Mouse (Mus musculus): ENCODE results near the gene Vmn1r16.
"Not testable (repeated sequence)": the region's sequence is repeated elsewhere in the genome, so short reads cannot be mapped to it uniquely, and the experiment has no call there.

Vmn1r16 gene

DNA sequence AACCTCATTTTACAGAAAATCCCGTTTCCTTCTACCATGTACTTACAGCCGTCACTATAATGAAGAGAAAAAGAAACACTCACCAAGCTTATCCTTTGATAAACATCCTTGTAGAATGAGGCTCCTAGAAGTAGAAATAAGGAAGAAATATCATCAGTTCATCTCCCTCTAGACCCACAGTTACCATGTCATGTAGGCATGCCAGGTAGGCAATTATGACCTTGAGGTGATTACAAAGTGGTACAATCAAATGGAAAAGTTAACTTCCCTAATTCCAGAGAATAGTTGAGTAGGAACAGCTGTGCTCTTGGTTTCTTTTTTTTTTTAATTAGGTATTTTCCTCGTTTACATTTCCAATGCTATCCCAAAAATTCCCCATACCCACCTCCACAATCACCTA, at the start of gene Vmn1r16:
Gene Vmn1r16, minus strand, starts transcription at position 101 of the 400 bp plus-strand sequence.
- no peak for DNase-seq (ENCODE audit: low read depth, low spot score)

DNA sequence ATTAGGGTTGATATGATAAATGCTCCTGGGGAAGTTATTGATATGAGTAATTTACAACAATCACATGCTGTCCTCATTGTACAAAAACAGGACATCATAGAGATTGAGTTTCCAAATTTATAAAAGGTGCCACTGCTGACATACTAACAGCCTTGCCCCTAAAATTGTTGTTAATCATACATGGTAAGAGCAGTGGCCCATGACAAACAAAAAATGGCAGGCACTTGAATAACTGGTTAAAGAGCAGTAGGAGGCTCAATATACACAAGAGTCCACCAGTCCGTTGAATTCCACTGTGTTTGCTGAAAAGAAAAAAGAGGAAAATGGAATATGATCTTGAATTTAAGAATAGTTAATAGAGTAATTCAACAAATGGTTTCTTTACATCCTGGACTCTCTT, 38.2 kb upstream of the Vmn1r16 start:
- DNase-seq (ENCODE audit: low read depth, low spot score) = no peak

DNA sequence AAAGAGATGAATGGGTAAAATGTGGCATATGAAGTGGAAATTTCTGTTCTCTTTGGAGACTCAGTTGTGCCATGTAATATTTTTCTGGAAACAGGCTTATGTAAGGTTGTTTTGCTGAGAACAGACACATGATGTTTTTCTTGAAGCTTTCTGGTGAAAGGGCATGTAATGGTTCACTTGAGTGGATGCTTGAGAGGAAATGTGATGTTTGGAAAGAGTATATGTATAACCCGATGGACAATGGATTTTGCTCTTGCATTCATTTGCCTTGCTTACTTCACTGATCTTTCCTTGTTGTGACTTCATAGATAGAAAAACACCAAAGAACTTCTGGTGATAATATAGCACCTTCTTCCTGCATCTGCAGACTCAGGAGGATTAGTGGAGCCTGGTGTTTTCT, 36.6 kb upstream of the Vmn1r16 start:
- not testable (repeated sequence) for DNase-seq (ENCODE audit: low read depth, low spot score)

DNA sequence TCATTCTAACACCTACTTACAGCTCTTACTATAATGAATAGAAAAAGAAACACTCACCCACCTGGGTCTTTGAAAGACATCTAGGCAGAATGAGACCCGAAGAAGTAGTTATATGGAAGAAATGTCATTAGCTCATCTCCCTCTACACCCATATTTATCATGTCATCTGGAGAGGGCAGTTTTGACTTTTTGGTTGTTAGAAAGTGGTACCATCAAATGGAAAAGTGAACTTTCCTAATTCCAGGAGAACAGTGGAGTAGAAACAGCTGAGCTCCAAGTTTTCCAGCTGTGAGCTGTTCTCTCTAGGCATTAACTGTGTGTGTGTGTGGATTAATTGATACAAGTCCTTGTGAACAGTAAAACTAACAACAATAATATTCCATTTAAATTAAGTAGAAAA, 34.3 kb upstream of the Vmn1r16 start, which contains the start of gene Vmn1r17:
Gene Vmn1r17, minus strand, starts transcription at position 101 of the 400 bp plus-strand sequence.
- no peak for DNase-seq (ENCODE audit: low read depth, low spot score)

DNA sequence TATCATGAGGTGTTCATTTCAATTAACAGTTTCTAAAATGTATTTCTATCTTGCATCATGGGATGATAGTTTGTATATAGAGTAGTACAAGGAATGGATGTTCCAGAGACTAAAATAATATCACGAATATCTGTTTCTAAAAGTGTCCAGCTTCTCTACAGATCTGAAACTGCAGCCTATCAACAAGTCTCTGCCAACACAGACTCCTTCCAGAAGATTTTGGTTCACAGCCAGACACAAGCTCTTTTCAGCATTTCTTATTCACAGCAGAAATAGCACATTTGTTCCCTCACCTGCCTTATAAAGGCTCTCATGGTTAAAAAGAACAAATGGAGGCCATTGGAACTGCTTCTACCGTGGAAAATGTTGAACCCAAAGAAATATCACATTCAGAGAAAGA, 27.6 kb upstream of the Vmn1r16 start:
- no peak for DNase-seq (ENCODE audit: low read depth, low spot score)

DNA sequence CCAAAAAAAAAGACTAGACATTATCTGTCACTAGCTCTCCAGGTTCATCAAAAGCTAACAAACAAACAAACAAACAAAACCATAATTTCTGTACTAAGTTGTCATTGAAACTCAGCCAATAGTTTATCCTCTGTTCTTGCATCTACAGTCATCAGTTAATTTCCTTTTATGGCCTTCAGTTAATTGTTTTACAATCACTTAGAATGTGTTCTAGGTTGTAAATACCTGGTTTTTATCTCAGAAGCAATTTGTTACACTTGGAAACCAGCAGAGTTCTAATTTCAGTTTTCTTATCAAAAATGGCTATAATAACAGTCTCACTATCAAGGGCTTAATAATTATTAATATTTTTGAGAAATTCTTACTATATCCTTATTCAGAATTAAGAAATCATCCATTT, 3.1 kb downstream of the Vmn1r16 start:
- no peak for DNase-seq (ENCODE audit: low read depth, low spot score)

DNA sequence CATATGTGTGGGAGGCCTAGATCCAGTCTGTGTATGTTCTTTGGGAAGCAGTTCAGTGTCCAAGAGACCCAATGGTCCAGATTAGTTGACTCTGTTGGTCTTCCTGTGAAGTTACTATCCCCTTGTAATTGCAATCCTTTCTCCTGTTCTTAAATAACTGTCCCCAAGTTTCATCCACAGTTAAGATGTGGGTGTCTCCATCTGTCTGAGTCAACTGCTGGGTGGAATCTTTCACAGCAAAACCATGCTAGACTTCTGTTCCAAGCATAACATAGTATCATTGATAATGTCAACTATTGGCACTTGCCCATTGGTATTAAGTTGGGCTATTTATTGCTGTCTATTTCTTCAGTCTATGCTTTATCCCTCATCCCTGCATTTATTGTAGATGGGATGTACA, 50.3 kb downstream of the Vmn1r16 start:
- DNase-seq (ENCODE audit: low read depth, low spot score) = no peak

DNA sequence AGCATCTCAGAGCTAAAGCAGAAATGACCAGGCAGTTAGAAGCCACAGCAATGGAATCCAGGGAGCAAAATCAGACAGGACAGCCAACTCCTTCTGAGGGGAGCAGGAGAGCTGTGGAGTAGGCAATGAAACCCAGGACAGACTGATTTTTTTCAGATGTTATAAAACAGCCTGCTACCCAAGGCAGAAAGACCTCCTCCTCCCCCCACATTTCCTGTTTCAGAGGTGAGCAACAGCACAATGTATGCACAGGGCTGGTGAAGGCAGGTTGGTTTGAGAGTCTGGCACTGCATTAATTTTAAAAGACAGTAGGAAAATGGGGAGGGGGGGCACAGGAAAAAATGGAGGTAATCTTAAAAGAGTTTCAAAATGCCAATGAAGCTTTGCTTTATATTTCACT, 56.8 kb downstream of the Vmn1r16 start:
- no peak for DNase-seq (ENCODE audit: low read depth, low spot score)

DNA sequence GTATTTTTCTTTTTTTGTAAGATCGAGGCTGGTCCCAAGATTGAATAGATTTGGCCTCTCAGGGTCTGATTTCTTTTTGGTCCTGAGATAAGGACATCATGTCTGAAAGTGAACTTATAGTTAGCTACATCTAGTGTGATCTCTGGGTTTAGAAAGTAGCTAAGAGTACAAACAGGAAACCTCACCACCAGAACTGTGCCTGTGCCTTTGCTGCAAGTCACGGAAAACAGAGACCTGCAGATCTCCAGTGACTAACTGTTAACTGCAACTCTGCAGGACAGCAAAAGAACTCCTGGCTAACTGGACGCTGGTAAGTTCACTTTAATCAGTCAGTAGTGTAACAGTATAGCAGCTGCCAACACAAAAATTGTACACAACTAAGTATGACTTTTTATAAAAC, 57.4 kb downstream of the Vmn1r16 start:
- DNase-seq (ENCODE audit: low read depth, low spot score) = no peak

Measured in A20 (cell line).